Mouse (Mus musculus): Measurements from ENCODE around the gene Nr1i3. TPM values are rescaled to one million over a fixed set of nuclear protein-coding genes. Genes with fewer than 3 reads are reported as not detected.

Nr1i3 gene
- polyA plus RNA-seq, 1 experiment = not detected

DNA sequence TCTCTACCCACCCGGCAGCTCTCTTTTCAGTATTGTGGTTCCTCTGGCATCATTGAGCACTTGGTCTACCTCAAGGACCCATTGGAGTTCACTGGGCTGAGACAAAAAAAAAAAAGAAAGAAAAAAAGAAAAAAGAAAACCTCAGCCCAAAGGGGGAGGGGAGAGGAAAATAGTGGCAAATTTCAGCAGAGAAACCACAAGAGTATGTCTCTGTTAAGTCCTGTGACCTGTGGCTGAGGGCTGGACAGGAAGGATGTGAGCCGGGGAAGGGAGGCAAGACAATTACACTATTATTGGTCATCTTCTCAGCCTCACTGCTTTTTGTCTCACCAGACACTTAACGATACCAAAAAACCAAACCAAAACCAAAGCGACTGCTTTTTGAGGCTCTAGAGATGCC is 18.1 kb downstream of the Nr1i3 start:
- TF ChIP-seq CTCF (IDR thresholded peaks at IDR 0.05; ENCODE audit: low read depth, low read length) (no peak), POLR2A (IDR thresholded peaks at IDR 0.05; ENCODE audit: insufficient read depth, low read length) (no peak), EP300 (IDR thresholded peaks at IDR 0.05; ENCODE audit: insufficient read depth, low read depth, low read length) (no peak)
- no peak overlapping the region for H3K27ac ChIP-seq (ENCODE audit: insufficient read depth, low read length)
- no peaks in the 10 kb centered on the region for H3K27me3 ChIP-seq (ENCODE audit: control insufficient read depth, insufficient read depth, low read length, poor library complexity, severe bottlenecking)

GRCm38 (mm10) chr1:171232348-171232747 is 18.6 kb downstream of the Nr1i3 start:
- H3K9ac ChIP-seq (ENCODE audit: low read depth, poor library complexity, severe bottlenecking) = no peak overlapping the region
- H3K4me3 ChIP-seq (ENCODE audit: low read depth, low read length) = no peak overlapping the region
- peaks cover 24% of the 10 kb centered on the region for H3K36me3 ChIP-seq (ENCODE audit: control insufficient read depth, insufficient read depth, low read length, poor library complexity, severe bottlenecking)
- TF ChIP-seq POLR2A (IDR thresholded peaks at IDR 0.05; ENCODE audit: insufficient read depth, low read length) = no peak
- TF ChIP-seq EP300 (IDR thresholded peaks at IDR 0.05; ENCODE audit: insufficient read depth, low read depth, low read length) = no peak
- TF ChIP-seq CTCF (IDR thresholded peaks at IDR 0.05; ENCODE audit: low read depth, low read length) = no peak
- peaks cover 4% of the 10 kb centered on the region for H3K4me1 ChIP-seq (ENCODE audit: control insufficient read depth, insufficient read depth, low read length)
- H3K27me3 ChIP-seq (ENCODE audit: control insufficient read depth, insufficient read depth, low read length, poor library complexity, severe bottlenecking) = no peaks in the 10 kb centered on the region
- H3K9me3 ChIP-seq (replicated peaks; ENCODE audit: control insufficient read depth, insufficient read depth, low read length, poor library complexity, severe bottlenecking) = no peaks in the 10 kb centered on the region
- H3K27ac ChIP-seq (ENCODE audit: insufficient read depth, low read length) = no peak overlapping the region

More for the DNA sequence above, 18.1 kb downstream of the Nr1i3 start:
- Histone ChIP-seq H3K9ac (ENCODE audit: low read depth, poor library complexity, severe bottlenecking) (no peak overlapping the region), H3K4me3 (ENCODE audit: low read depth, low read length) (no peak overlapping the region), H3K4me1 (ENCODE audit: control insufficient read depth, insufficient read depth, low read length) (peaks cover 4% of the 10 kb centered on the region), H3K9me3 (replicated peaks; ENCODE audit: control insufficient read depth, insufficient read depth, low read length, poor library complexity, severe bottlenecking) (no peaks in the 10 kb centered on the region), H3K36me3 (ENCODE audit: control insufficient read depth, insufficient read depth, low read length, poor library complexity, severe bottlenecking) (peaks cover 20% of the 10 kb centered on the region)

- H3K36me3 ChIP-seq (ENCODE audit: control insufficient read depth, insufficient read depth, low read length, poor library complexity, severe bottlenecking) = peaks cover 30% of the 10 kb centered on the region
- no peaks in the 10 kb centered on the region for H3K27me3 ChIP-seq (ENCODE audit: control insufficient read depth, insufficient read depth, low read length, poor library complexity, severe bottlenecking)
- H3K4me3 ChIP-seq (ENCODE audit: low read depth, low read length) = no peak overlapping the region
- H3K4me1 ChIP-seq (ENCODE audit: control insufficient read depth, insufficient read depth, low read length) = peaks cover 4% of the 10 kb centered on the region
- no peak overlapping the region for H3K27ac ChIP-seq (ENCODE audit: insufficient read depth, low read length)
- H3K9me3 ChIP-seq (replicated peaks; ENCODE audit: control insufficient read depth, insufficient read depth, low read length, poor library complexity, severe bottlenecking) = no peaks in the 10 kb centered on the region
- TF ChIP-seq CTCF (IDR thresholded peaks at IDR 0.05; ENCODE audit: low read depth, low read length) = no peak
- TF ChIP-seq POLR2A (IDR thresholded peaks at IDR 0.05; ENCODE audit: insufficient read depth, low read length) = no peak
- TF ChIP-seq EP300 (IDR thresholded peaks at IDR 0.05; ENCODE audit: insufficient read depth, low read depth, low read length) = no peak
- no peak overlapping the region for H3K9ac ChIP-seq (ENCODE audit: low read depth, poor library complexity, severe bottlenecking)
Observed at GRCm38 (mm10) chr1:171232800-171233730, 19.3 kb downstream of the Nr1i3 start.

DNA sequence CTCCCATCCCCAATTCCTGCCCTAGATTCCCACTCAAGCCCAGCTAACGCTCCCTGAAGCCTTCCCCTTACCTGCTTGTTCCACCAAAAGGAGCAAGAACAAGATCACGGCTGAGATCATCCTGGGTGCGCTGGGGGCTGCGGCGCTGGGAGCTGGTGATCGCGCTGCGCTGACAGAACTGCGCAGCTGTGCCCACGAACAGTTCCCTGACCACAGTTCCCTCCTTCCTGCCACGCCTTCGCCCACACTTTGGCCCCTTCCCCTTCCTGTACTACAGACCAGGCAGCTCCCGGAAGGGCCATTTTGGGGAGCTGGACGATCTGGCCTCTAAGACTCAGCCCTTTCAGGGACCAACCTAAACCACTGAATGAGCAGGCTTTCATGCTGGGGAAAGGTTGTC is 20.4 kb downstream of the Nr1i3 start, which contains the start of gene Fcer1g:
Gene Fcer1g (minus strand): TSS at position 240 of the 400 bp plus-strand sequence.
- Histone ChIP-seq H3K27me3 (ENCODE audit: control insufficient read depth, insufficient read depth, low read length, poor library complexity, severe bottlenecking) (no peaks in the 10 kb centered on the region), H3K9ac (ENCODE audit: low read depth, poor library complexity, severe bottlenecking) (no peak within 1 kb of the TSS)
- TF ChIP-seq POLR2A (IDR thresholded peaks at IDR 0.05; ENCODE audit: insufficient read depth, low read length) (no peak), CTCF (IDR thresholded peaks at IDR 0.05; ENCODE audit: low read depth, low read length) (no peak), EP300 (IDR thresholded peaks at IDR 0.05; ENCODE audit: insufficient read depth, low read depth, low read length) (no peak)

DNA sequence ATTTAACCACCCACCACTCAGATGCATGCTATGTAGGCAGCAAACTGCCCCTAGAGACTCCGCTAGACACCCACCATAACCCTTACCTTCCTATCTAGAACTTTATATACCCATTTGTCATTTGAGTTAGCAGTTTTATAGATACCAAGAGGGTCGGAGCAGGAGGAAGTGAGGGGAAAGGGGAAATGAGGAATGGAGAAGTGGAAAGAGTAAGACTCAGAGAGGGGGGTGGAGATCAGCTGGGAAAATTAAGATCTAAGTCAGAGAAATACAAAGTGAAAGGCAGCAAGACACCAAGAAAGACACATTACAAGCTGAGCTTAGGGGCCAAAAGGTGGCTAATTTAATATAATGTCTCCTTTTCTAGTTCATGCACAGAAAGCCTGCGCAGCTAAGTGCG is 20.8 kb downstream of the Nr1i3 start:
- Histone ChIP-seq H3K4me3 (ENCODE audit: low read depth, low read length) (no peak overlapping the region), H3K36me3 (ENCODE audit: control insufficient read depth, insufficient read depth, low read length, poor library complexity, severe bottlenecking) (peaks cover 36% of the 10 kb centered on the region)

More for the DNA sequence above, 20.4 kb downstream of the Nr1i3 start, which contains the start of gene Fcer1g:
- peaks cover 4% of the 10 kb centered on the region for H3K4me1 ChIP-seq (ENCODE audit: control insufficient read depth, insufficient read depth, low read length)
- no peak within 1 kb of the TSS for H3K27ac ChIP-seq (ENCODE audit: insufficient read depth, low read length)
- no peak within 1 kb of the TSS for H3K4me3 ChIP-seq (ENCODE audit: low read depth, low read length)
- H3K36me3 ChIP-seq (ENCODE audit: control insufficient read depth, insufficient read depth, low read length, poor library complexity, severe bottlenecking) = peaks cover 35% of the 10 kb centered on the region
- H3K9me3 ChIP-seq (replicated peaks; ENCODE audit: control insufficient read depth, insufficient read depth, low read length, poor library complexity, severe bottlenecking) = no peaks in the 10 kb centered on the region

DNA sequence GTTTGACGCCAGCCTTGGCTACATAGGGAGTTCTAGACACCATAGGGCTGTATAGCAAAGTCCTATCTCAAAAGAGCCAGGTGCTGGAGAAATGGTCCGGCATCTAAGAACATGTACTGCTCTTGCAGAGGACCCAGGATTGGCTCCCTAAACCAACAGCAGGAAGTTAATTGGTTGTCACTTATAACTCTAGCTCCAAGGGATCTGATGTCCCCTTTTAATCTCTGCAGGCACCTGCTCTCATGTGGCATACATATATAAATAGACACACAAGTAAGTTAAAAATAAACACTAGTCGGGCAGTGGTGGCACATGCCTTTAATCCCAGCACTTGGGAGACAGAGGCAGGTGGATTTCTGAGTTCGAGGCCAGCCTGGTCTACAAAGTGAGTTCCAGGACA is 22.0 kb downstream of the Nr1i3 start:
- Histone ChIP-seq H3K36me3 (ENCODE audit: control insufficient read depth, insufficient read depth, low read length, poor library complexity, severe bottlenecking) (peaks cover 36% of the 10 kb centered on the region), H3K27me3 (ENCODE audit: control insufficient read depth, insufficient read depth, low read length, poor library complexity, severe bottlenecking) (no peaks in the 10 kb centered on the region), H3K9ac (ENCODE audit: low read depth, poor library complexity, severe bottlenecking) (no peak overlapping the region), H3K27ac (ENCODE audit: insufficient read depth, low read length) (no peak overlapping the region), H3K4me1 (ENCODE audit: control insufficient read depth, insufficient read depth, low read length) (no peaks in the 10 kb centered on the region), H3K4me3 (ENCODE audit: low read depth, low read length) (no peak overlapping the region), H3K9me3 (replicated peaks; ENCODE audit: control insufficient read depth, insufficient read depth, low read length, poor library complexity, severe bottlenecking) (no peaks in the 10 kb centered on the region)
- no peak for TF ChIP-seq POLR2A (IDR thresholded peaks at IDR 0.05; ENCODE audit: insufficient read depth, low read length)
- no peak for TF ChIP-seq EP300 (IDR thresholded peaks at IDR 0.05; ENCODE audit: insufficient read depth, low read depth, low read length)
- TF ChIP-seq CTCF (IDR thresholded peaks at IDR 0.05; ENCODE audit: low read depth, low read length) = no peak

More for the DNA sequence above, 20.8 kb downstream of the Nr1i3 start:
- peaks cover 3% of the 10 kb centered on the region for H3K4me1 ChIP-seq (ENCODE audit: control insufficient read depth, insufficient read depth, low read length)
- no peak overlapping the region for H3K9ac ChIP-seq (ENCODE audit: low read depth, poor library complexity, severe bottlenecking)
- H3K27me3 ChIP-seq (ENCODE audit: control insufficient read depth, insufficient read depth, low read length, poor library complexity, severe bottlenecking) = no peaks in the 10 kb centered on the region
- H3K27ac ChIP-seq (ENCODE audit: insufficient read depth, low read length) = no peak overlapping the region
- no peak for TF ChIP-seq CTCF (IDR thresholded peaks at IDR 0.05; ENCODE audit: low read depth, low read length)
- TF ChIP-seq EP300 (IDR thresholded peaks at IDR 0.05; ENCODE audit: insufficient read depth, low read depth, low read length) = no peak
- TF ChIP-seq POLR2A (IDR thresholded peaks at IDR 0.05; ENCODE audit: insufficient read depth, low read length) = no peak
- H3K9me3 ChIP-seq (replicated peaks; ENCODE audit: control insufficient read depth, insufficient read depth, low read length, poor library complexity, severe bottlenecking) = no peaks in the 10 kb centered on the region
